Mouse (Mus musculus): Measurements from ENCODE around the gene Igfbpl1. TPM values are rescaled to one million over a fixed set of nuclear protein-coding genes. Genes with fewer than 3 reads are reported as not detected.

The Igfbpl1 gene
- polyA plus RNA-seq (2015; fragmentation: Nextera tagmentation; extraction: Ambion mirVana), result 0.06 and 0.10 TPM in 2 replicates

DNA sequence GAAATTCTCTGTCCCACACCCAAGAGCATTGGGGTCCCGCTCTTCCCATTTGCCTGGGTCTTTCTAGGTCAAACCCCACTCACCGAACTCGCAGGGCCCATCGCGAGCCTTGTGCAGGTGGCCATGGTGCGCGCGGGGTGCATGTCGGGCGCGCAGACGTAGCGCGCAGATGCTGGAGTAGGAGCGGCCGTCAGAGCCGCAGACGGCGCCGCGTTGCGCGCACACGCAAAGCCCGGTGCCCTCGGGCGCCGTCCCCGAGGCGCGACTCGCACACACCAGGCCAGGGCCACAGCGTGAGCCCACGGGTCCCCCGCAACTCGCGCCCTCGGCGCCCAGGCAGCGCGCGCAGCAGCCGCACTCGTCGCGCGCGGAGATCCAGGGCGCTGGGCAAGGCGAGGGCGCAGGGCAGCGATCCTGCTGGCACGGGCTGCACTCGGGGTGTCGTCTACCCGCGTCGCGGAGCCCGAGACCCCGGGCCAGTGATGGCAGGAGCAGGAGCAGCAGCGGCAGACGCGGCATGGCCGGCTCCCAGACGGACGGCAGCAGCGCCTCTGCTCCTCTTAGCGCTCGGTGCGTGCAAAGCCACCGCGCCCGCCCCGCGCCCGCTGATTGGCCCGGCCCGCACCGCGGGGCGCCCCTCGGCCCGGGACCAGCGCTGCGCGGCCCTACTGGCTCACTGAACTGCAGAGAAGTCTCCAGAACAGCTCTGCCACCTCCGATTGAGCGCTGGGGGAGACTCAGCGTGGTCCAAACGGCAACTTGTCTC lies at the start of gene Igfbpl1:
TSS of gene Igfbpl1 (minus strand) at position 649 of the 766 bp plus-strand sequence.
- Histone ChIP-seq H3K9me3 (replicated peaks) (no peaks in the 10 kb centered on the region), H3K36me3 (no peaks in the 10 kb centered on the region), H3K9ac (no peak within 1 kb of the TSS), H3K4me3 (replicated peaks) (peak within 1 kb of the TSS; percentile 43), H3K27ac (no peak within 1 kb of the TSS), H3K27me3 (peaks cover 89% of the 10 kb centered on the region), H3K4me1 (peaks cover 20% of the 10 kb centered on the region), H3K4me2 (peak within 1 kb of the TSS; percentile 67)
- ATAC-seq (replicated peaks; ENCODE audit: low FRiP score), result 0 out of 2 replicates have a peak, but pooled peaks have one; percentile 56
- WGBS, result 1% methylated on average over 90 of the region's 91 CpGs

DNA sequence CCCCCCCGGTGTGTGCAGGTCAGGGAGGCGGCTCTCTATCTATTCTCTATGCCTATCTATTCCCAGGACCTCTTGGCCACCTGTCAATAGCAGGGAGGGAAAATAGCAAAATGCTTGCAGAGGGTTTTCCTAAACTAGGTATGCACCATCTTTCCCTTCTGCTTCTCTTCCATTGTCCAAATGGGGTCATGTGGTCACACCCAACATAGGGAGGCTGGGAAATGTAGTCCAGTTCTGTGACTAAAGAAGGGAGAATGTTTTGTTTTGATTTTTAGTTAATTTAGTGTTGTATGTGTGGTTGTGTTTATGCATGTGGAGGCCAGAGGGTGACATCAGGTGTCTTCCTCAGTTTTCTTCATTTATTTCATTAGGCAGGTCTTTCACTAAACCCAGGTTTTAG lies 45.4 kb upstream of the Igfbpl1 start:
- peaks cover 6% of the 10 kb centered on the region; the same call in 1 of the 2 replicates for H3K4me1 ChIP-seq
- no peak for ATAC-seq (replicated peaks; ENCODE audit: low FRiP score)
- no peak overlapping the region for H3K4me2 ChIP-seq
- H3K9me3 ChIP-seq (replicated peaks), result peaks cover 5% of the 10 kb centered on the region; the same call in 1 of the 2 replicates
- no peak overlapping the region for H3K27ac ChIP-seq
- WGBS, result 100% methylated on average over 2 of the region's 2 CpGs
- H3K36me3 ChIP-seq, result no peaks in the 10 kb centered on the region
- H3K9ac ChIP-seq, result no peak overlapping the region
- H3K27me3 ChIP-seq, result no peaks in the 10 kb centered on the region
- no peak overlapping the region for H3K4me3 ChIP-seq (replicated peaks)

DNA sequence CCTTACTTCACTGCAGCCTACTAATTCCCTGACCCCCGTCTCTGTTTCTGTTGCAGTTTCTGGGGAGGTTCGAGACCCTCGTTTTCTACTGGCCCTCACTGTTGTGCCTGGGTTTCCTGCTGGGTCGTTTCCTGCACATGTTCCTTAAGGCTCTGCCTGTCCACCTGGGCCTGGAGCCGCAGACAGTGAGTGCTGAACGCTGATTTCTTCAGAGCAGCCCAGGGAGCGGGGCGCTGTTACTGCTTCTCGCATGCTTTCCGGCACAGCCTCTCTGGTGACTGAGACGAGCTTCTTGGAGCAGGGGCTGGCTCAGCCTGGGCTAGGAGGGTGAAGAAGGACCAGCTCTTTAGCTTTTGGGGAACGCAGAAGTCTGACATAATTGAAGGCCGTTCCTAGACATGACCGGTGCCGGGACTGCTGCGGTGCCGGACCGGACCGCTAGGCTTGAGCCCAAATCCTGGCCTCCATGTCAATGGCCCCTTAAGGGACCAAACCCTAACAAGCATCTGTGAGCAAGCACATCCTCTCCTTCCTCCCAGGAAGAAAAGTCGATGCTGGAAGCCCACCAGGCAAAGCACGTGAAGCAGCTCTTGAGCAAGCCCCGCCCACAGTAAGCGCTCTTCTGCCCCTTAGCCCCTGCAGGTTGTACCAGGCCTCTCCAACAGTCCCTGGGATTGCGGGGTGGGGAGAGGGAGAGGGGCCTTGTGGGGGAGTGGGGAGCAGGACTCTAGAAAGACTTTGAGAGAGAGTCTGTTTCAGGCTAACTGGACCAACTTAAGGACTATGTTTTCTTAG lies 42.5 kb upstream of the Igfbpl1 start:
- no peak overlapping the region for H3K9ac ChIP-seq
- no peaks in the 10 kb centered on the region for H3K36me3 ChIP-seq
- H3K27me3 ChIP-seq, result no peaks in the 10 kb centered on the region
- no peak overlapping the region for H3K27ac ChIP-seq
- H3K9me3 ChIP-seq (replicated peaks), result no peaks in the 10 kb centered on the region
- H3K4me2 ChIP-seq, result peak overlapping the region; percentile 42
- 31% methylated on average over 24 of the region's 24 CpGs for WGBS
- no peak overlapping the region; the same call in 1 of the 2 replicates for H3K4me3 ChIP-seq (replicated peaks)
- peaks cover 6% of the 10 kb centered on the region; the same call in 1 of the 2 replicates for H3K4me1 ChIP-seq
- no peak for ATAC-seq (replicated peaks; ENCODE audit: low FRiP score)

DNA sequence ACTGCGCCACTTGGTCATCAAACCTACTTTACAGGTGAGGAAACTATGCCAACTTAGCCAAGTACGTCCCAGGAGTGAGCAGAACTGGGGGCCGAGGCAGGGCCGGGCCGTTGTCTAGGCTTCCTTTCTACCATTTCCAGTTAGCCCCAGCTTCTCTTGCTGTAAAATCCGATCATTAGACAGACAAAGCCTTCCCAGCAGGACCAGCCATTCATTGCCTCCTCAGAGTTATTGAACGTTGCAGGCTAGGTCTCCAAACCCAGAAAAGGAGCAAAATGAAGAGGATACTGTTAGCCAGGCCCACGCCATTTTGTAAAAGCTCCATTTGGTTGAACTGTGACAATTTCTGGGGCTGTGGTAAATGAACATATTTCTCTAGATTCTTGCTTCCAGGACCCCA lies 40.7 kb upstream of the Igfbpl1 start:
- Histone ChIP-seq H3K4me1 (peaks cover 6% of the 10 kb centered on the region; the same call in 1 of the 2 replicates), H3K9me3 (replicated peaks) (no peaks in the 10 kb centered on the region), H3K36me3 (no peaks in the 10 kb centered on the region), H3K4me2 (no peak overlapping the region), H3K27ac (no peak overlapping the region), H3K4me3 (replicated peaks) (no peak overlapping the region), H3K27me3 (no peaks in the 10 kb centered on the region), H3K9ac (no peak overlapping the region)
- ATAC-seq (replicated peaks; ENCODE audit: low FRiP score), result no peak
- WGBS, result 76% methylated on average over 8 of the region's 8 CpGs

DNA sequence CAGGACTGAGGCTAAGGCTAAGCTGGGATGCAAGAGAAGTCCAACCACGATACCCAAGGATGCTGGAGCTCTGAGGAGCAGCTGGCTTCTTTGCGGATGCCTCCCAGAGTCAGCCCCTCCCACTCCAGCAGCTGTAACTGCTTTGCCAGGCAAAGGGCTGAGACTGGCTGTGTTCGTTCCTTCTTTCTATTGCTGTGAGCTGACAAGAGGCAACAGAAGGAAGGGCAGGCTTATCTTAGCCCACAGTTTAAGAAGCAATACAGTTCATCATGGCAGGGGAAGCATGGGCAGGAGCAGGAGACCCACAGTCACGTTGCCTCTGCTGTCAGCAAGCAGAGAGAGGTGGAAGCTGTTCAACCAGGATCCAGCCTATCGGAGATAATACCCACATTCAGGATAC lies 34.4 kb upstream of the Igfbpl1 start:
- Histone ChIP-seq H3K4me2 (no peak overlapping the region), H3K36me3 (no peaks in the 10 kb centered on the region), H3K27me3 (peaks cover 2% of the 10 kb centered on the region; the same call in 1 of the 2 replicates), H3K9me3 (replicated peaks) (no peaks in the 10 kb centered on the region), H3K9ac (no peak overlapping the region), H3K27ac (no peak overlapping the region), H3K4me1 (peaks cover under 1% of the 10 kb centered on the region; the same call in 1 of the 2 replicates), H3K4me3 (replicated peaks) (no peak overlapping the region)
- no peak for ATAC-seq (replicated peaks; ENCODE audit: low FRiP score)
- WGBS, result 59% methylated on average over 5 of the region's 5 CpGs

DNA sequence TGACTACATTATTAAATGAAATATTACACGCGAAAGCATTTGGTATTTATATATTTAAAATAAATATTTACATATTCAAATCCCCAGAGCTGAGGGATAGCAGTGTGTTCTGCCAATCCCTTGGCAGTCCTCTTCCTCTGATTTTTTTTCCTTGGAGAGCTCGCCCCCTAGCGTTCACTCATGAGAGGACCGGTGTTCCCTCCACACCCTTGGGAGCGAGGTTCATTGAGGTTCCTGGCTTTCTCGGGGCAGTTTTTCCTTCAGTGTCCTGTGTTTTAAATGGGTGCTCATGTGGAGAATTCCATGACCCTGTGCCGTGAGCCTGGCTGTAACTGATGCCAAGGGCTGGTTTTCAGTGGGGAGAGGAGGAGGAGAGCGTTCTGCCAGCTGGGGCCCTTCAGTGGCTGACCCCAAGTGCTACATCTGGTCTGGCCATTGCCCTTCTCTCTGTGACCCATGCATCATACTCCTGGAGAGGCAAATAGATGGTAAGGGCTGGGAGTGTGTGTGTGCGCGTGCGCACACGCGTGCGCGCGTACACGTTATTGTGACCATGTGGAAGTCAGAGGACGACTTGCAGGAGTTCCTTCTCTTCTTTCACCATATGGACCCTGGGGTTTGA lies 29.2 kb upstream of the Igfbpl1 start:
- H3K9ac ChIP-seq, result no peak overlapping the region
- peaks cover 4% of the 10 kb centered on the region; the same call in 1 of the 2 replicates for H3K27me3 ChIP-seq
- no peak overlapping the region for H3K4me2 ChIP-seq
- no peaks in the 10 kb centered on the region for H3K9me3 ChIP-seq (replicated peaks)
- peaks cover 19% of the 10 kb centered on the region for H3K4me1 ChIP-seq
- 0 out of 2 replicates have a peak, but pooled peaks have one; percentile 50 for ATAC-seq (replicated peaks; ENCODE audit: low FRiP score)
- H3K36me3 ChIP-seq, result no peaks in the 10 kb centered on the region
- H3K27ac ChIP-seq, result no peak overlapping the region
- no peak overlapping the region for H3K4me3 ChIP-seq (replicated peaks)
- 47% methylated on average over 19 of the region's 19 CpGs for WGBS

DNA sequence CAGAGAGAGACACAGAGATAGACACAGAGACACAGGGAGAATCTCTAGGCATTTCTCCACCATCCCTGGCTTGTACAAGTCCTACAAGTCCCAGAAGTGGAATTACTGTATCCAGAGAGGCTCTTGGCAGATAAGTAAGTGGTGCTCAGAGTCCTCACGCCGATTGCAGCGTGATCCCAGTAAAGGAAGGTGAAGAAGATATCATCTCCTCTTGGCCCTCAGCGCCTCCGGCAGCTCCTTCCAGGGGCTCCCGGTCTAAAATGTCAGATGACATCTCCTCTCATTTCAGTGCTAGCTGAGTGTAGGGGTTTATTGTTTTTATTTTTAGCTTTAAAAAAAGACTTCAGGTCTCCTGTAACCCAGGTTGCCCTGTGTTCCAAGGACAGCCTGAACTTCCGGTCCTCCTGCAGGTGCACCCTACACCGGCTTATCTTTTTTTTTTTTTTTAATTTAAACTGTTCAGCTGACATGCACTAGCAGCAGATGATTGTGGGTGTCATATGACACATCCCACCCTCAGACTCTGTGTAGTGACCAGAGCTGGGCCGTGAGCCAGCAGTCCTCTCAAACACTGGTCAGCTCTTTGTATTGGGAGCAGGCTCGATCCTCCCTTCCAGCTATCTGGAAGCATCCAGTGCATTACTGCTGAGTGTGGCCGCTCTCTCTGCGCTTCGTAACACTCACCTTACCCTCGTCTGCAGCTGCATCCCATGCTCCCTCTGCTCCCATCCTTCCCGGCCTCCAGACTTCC lies 26.9 kb upstream of the Igfbpl1 start:
- Histone ChIP-seq H3K4me2 (no peak overlapping the region), H3K36me3 (no peaks in the 10 kb centered on the region), H3K9ac (no peak overlapping the region), H3K9me3 (replicated peaks) (no peaks in the 10 kb centered on the region), H3K27ac (no peak overlapping the region), H3K27me3 (peaks cover 12% of the 10 kb centered on the region), H3K4me1 (peaks cover 28% of the 10 kb centered on the region), H3K4me3 (replicated peaks) (no peak overlapping the region)
- 72% methylated on average over 15 of the region's 15 CpGs for WGBS
- ATAC-seq (replicated peaks; ENCODE audit: low FRiP score), result no peak

DNA sequence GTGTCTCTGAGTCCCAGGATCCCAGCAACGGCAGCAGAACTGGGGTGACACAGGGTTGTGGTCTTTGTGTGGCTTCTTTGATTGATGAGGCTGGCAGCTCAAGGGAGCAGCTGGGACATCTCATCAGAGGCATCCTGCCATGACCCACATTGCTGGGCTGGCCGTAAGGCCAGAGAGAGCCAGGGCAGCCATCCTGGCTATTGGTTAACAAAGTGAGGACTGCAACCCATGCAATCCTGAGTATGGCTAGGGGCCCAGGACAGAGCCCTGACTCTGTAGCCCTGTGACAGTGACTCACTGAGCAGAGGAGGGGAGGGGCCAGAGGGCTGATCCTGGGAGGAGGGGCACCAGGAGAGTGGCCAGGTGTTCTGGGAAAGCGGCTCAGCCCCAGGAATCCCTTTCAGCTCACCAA lies 24.9 kb upstream of the Igfbpl1 start:
- 25% methylated on average over 3 of the region's 3 CpGs for WGBS
- H3K36me3 ChIP-seq, result no peaks in the 10 kb centered on the region
- H3K4me3 ChIP-seq (replicated peaks), result no peak overlapping the region
- H3K9ac ChIP-seq, result no peak overlapping the region
- H3K27ac ChIP-seq, result peak overlapping the region; percentile 77
- H3K4me1 ChIP-seq, result peaks cover 38% of the 10 kb centered on the region
- peaks cover 23% of the 10 kb centered on the region for H3K27me3 ChIP-seq
- H3K9me3 ChIP-seq (replicated peaks), result no peaks in the 10 kb centered on the region
- no peak overlapping the region for H3K4me2 ChIP-seq
- ATAC-seq (replicated peaks; ENCODE audit: low FRiP score), result peak; percentile 93

DNA sequence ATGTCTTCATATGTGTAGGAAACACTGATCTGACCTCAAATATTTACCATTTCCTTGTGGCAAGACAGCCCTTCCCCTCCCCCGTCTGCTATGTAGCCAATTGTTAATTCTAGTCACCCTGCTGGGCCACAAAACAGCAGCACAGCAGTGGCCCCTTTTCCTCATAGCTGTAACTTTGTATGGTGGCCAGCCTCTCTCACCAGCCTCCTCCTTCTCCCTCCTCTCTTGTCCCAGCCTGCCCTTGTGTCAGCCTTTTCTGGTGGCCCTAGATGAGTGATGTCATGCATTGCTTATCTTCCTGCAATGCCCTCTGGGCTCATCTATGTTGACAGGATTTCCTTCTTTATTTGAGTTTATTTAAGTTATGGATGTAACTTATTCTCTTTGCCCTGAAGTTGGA lies 22.7 kb upstream of the Igfbpl1 start:
- peaks cover 22% of the 10 kb centered on the region for H3K27me3 ChIP-seq
- H3K9me3 ChIP-seq (replicated peaks), result no peaks in the 10 kb centered on the region
- WGBS, result 66% methylated on average over 1 of the region's 1 CpGs
- ATAC-seq (replicated peaks; ENCODE audit: low FRiP score), result no peak
- H3K4me1 ChIP-seq, result peaks cover 36% of the 10 kb centered on the region
- H3K36me3 ChIP-seq, result no peaks in the 10 kb centered on the region
- no peak overlapping the region for H3K9ac ChIP-seq
- H3K4me3 ChIP-seq (replicated peaks), result no peak overlapping the region
- H3K27ac ChIP-seq, result no peak overlapping the region
- H3K4me2 ChIP-seq, result no peak overlapping the region

DNA sequence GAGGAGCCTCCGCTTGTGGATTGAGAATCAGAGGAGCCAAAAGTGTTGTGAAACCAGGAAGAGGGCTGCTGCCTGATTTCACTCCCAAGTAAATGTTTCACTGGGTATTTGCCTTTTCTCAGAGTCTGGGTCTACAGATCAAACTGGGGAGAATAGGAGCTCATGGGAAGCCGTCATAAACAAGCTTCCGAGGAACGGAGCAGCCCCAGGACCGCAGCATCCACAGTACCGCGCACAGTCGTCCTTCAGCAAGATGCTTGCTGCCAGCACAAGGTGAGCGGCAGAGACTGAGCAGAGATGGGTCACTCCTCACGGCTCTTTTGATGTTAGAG lies 22.1 kb upstream of the Igfbpl1 start:
- Histone ChIP-seq H3K9me3 (replicated peaks) (no peaks in the 10 kb centered on the region), H3K27me3 (peaks cover 22% of the 10 kb centered on the region), H3K4me3 (replicated peaks) (peak overlapping the region; percentile 15; the same call in 1 of the 2 replicates), H3K9ac (no peak overlapping the region), H3K4me1 (peaks cover 34% of the 10 kb centered on the region), H3K36me3 (no peaks in the 10 kb centered on the region), H3K27ac (peak overlapping the region; percentile 45; the same call in 1 of the 2 replicates), H3K4me2 (peak overlapping the region; percentile 36; the same call in 1 of the 2 replicates)
- WGBS, result 18% methylated on average over 10 of the region's 10 CpGs
- ATAC-seq (replicated peaks; ENCODE audit: low FRiP score), result no peak

DNA sequence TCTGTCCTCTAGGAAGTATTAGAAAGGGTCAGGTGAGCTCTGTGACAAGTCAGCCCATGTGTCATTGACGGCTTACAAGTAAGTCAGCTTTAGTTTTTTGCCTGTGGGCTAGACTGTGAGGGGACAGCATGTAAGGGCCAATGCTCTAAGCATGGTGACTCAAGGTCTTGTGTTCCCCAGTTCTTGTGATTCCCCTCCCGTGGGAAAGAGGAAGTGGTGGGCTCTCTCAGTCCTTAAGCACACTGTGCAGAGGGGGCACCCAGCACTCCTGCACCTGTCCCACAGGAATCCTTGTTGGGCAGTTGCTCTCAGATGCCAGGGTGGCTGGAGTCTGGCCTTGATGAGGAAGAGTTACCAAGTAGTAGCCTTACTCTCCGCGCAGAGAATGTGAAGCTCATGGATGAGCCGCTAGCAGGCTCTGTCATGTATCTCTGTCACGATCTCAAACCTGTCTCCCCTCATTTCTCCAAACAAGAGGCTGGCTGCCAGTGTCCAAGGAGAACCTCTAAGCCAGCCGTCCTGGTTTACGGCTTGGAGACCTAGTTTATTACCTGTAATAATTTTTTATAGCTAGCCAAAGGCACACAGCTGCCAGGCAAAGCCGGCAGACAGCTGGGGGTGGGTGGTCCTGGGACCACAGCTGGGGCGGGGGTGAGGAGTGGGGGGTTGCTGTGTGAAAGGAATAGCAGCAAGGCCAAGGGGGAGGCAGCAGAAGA lies 21.5 kb upstream of the Igfbpl1 start, which contains the start of gene Stra6l:
TSS of gene Stra6l (plus strand) at position 556 of the 716 bp plus-strand sequence.
- no peak for ATAC-seq (replicated peaks; ENCODE audit: low FRiP score)
- Histone ChIP-seq H3K4me3 (replicated peaks) (peak within 1 kb of the TSS; percentile 15; the same call in 1 of the 2 replicates), H3K27me3 (peaks cover 22% of the 10 kb centered on the region), H3K27ac (peak within 1 kb of the TSS; percentile 45; the same call in 1 of the 2 replicates), H3K36me3 (no peaks in the 10 kb centered on the region), H3K9ac (no peak within 1 kb of the TSS), H3K4me2 (peak within 1 kb of the TSS; percentile 36; the same call in 1 of the 2 replicates), H3K4me1 (peaks cover 33% of the 10 kb centered on the region), H3K9me3 (replicated peaks) (no peaks in the 10 kb centered on the region)
- 11% methylated on average over 10 of the region's 10 CpGs for WGBS

Data from kidney, embryonic 15.5 days (tissue).